Mouse (Mus musculus) neural tube, embryonic 14.5 days (tissue): Measurements from ENCODE around the gene Gm20388. TPM values are rescaled to one million over a fixed set of nuclear protein-coding genes. Genes with fewer than 3 reads are reported as not detected.
"Not testable (repeated sequence)": the region's sequence is repeated elsewhere in the genome, so short reads cannot be mapped to it uniquely, and the experiment has no call there.

ENCODE experiments used
- ATAC-seq: fragments of 200-750 bp; cut with Nextera tagmentation; 2 replicates; pipeline ENCODE4 v1.8.0; 2017; ENCODE audit warnings: low read depth, mild to moderate bottlenecking, moderate TSS enrichment, moderate library complexity
- H3K27ac ChIP-seq: fragments of 300-500 bp; sonication (generic); 2 replicates; pipeline ENCODE4 v1.5.1; 2014; ENCODE audit warnings: low read depth, mild to moderate bottlenecking, control low read depth, low read length, moderate library complexity, mixed read lengths
- H3K27me3 ChIP-seq: fragments of 300-500 bp; sonication (generic); 2 replicates; pipeline ENCODE4 v1.6.1; 2014; ENCODE audit warnings: low read length; ENCODE audit not compliant: control insufficient read depth, insufficient read depth
- H3K36me3 ChIP-seq: fragments of 300-500 bp; sonication (generic); 2 replicates; pipeline ENCODE4 v1.6.1; 2014; ENCODE audit warnings: low read length, mixed read lengths; ENCODE audit not compliant: control insufficient read depth, insufficient read depth
- H3K4me1 ChIP-seq: fragments of 300-500 bp; sonication (generic); 2 replicates; pipeline ENCODE4 v1.6.1; 2014; ENCODE audit warnings: low read length; ENCODE audit not compliant: control insufficient read depth, insufficient read depth
- H3K4me2 ChIP-seq: fragments of 300-500 bp; sonication (generic); 2 replicates; pipeline ENCODE4 v1.6.1; 2014; ENCODE audit warnings: mild to moderate bottlenecking, low read depth, low read length, control low read depth
- H3K4me3 ChIP-seq: fragments of 300-500 bp; sonication (generic); 2 replicates; pipeline ENCODE4 v1.5.1; 2014; ENCODE audit warnings: low read depth, low read length, control low read depth, mixed read lengths
- H3K9ac ChIP-seq: fragments of 300-500 bp; sonication (generic); replicated peaks from 2 replicates; pipeline ENCODE4 v1.6.1; 2014; ENCODE audit warnings: low read depth, mild to moderate bottlenecking, control low read depth, low read length, mixed read lengths
- H3K9me3 ChIP-seq: fragments of 300-500 bp; sonication (generic); 2 replicates; pipeline ENCODE4 v1.6.1; 2016; ENCODE audit warnings: low read length; ENCODE audit not compliant: control insufficient read depth
- WGBS: fragments of 180-500 bp; shearing (Covaris S2); extraction: QIAGEN DNeasy Blood & Tissue Kit; methylation state at CpG from one replicate; pipeline ENCODE4 v1.1.7; 2014; 5-methylcytosine and 5-hydroxymethylcytosine counted together
- polyA plus RNA-seq: library from polyadenylated mRNA; unstranded; fragments of >200 nt; fragmentation: Nextera tagmentation; extraction: Ambion mirVana; gene quantifications from 2 replicates; pipeline ENCODE4 v1.2.1, GENCODE M21; 2014

Gene Gm20388
- polyA plus RNA-seq, 1 experiment from 2014 or later, result 10.3 TPM

- no peaks in the 10 kb centered on the region for H3K27me3 ChIP-seq
- under 1% methylated on average over 82 of the region's 94 CpGs for WGBS
- ATAC-seq, result peak; percentile 83
- peaks cover 14% of the 10 kb centered on the region for H3K36me3 ChIP-seq
- H3K4me3 ChIP-seq, result peak within 1 kb of the TSS; percentile 84
- peak within 1 kb of the TSS; percentile 88 for H3K9ac ChIP-seq
- no peaks in the 10 kb centered on the region for H3K9me3 ChIP-seq
- H3K27ac ChIP-seq, result peak within 1 kb of the TSS; percentile 85
- peak within 1 kb of the TSS; percentile 91 for H3K4me2 ChIP-seq
- peaks cover 20% of the 10 kb centered on the region for H3K4me1 ChIP-seq
Observed at GRCm38 (mm10) chr8:121590203-121591177, 1679.8 kb downstream of the Gm20388 start, which contains the start of gene Map1lc3b. Gene Map1lc3b, plus strand, starts transcription at chr8:121590361.

- Histone ChIP-seq H3K9me3 (no peaks in the 10 kb centered on the region), H3K27ac (peak overlapping the region; percentile 16; the same call in 1 of the 2 replicates), H3K4me3 (peak overlapping the region; percentile 84), H3K36me3 (peaks cover 20% of the 10 kb centered on the region), H3K9ac (peak overlapping the region; percentile 88), H3K27me3 (no peaks in the 10 kb centered on the region), H3K4me2 (peak overlapping the region; percentile 91), H3K4me1 (peaks cover 20% of the 10 kb centered on the region)
- WGBS, result 15% methylated on average over 20 of the region's 20 CpGs
- 0 out of 2 replicates have a peak, but pooled peaks have one; percentile 14 for ATAC-seq
Observed at GRCm38 (mm10) chr8:121591178-121592066, 1680.8 kb downstream of the Gm20388 start.

GRCm38 (mm10) chr8:121593293-121593692, 1682.7 kb downstream of the Gm20388 start:
- H3K4me1 ChIP-seq, result peaks cover 20% of the 10 kb centered on the region
- H3K4me3 ChIP-seq, result no peak overlapping the region
- H3K36me3 ChIP-seq, result peaks cover 28% of the 10 kb centered on the region
- WGBS, result 91% methylated on average over 5 of the region's 5 CpGs
- H3K4me2 ChIP-seq, result no peak overlapping the region
- no peaks in the 10 kb centered on the region for H3K27me3 ChIP-seq
- no peaks in the 10 kb centered on the region for H3K9me3 ChIP-seq
- H3K9ac ChIP-seq, result no peak overlapping the region
- H3K27ac ChIP-seq, result no peak overlapping the region
- no peak for ATAC-seq

GRCm38 (mm10) chr8:121593983-121594382, 1683.3 kb downstream of the Gm20388 start:
- Histone ChIP-seq H3K27ac (no peak overlapping the region), H3K27me3 (no peaks in the 10 kb centered on the region)

GRCm38 (mm10) chr8:121597492-121597891, 1686.9 kb downstream of the Gm20388 start:
- not testable (repeated sequence) for H3K27me3 ChIP-seq, ATAC-seq, H3K4me3 ChIP-seq, H3K27ac ChIP-seq, H3K9me3 ChIP-seq, H3K4me1 ChIP-seq, H3K4me2 ChIP-seq, H3K9ac ChIP-seq
- peaks cover 62% of the 10 kb centered on the region for H3K36me3 ChIP-seq
- WGBS, result 68% methylated on average over 2 of the region's 2 CpGs

More at GRCm38 (mm10) chr8:121593983-121594382, 1683.3 kb downstream of the Gm20388 start:
- ATAC-seq, result no peak
- WGBS, result 91% methylated on average over 9 of the region's 9 CpGs
- peaks cover 20% of the 10 kb centered on the region for H3K4me1 ChIP-seq
- no peak overlapping the region for H3K4me3 ChIP-seq
- H3K4me2 ChIP-seq, result no peak overlapping the region
- H3K9me3 ChIP-seq, result no peaks in the 10 kb centered on the region
- H3K9ac ChIP-seq, result no peak overlapping the region
- peaks cover 30% of the 10 kb centered on the region for H3K36me3 ChIP-seq

- no peak overlapping the region for H3K27ac ChIP-seq
- no peak overlapping the region for H3K4me2 ChIP-seq
- no peak overlapping the region for H3K4me3 ChIP-seq
- H3K27me3 ChIP-seq, result no peaks in the 10 kb centered on the region
- ATAC-seq, result no peak
- peaks cover 68% of the 10 kb centered on the region for H3K36me3 ChIP-seq
- H3K9ac ChIP-seq, result no peak overlapping the region
- WGBS, result 95% methylated on average over 7 of the region's 7 CpGs
- no peaks in the 10 kb centered on the region for H3K4me1 ChIP-seq
- no peaks in the 10 kb centered on the region for H3K9me3 ChIP-seq
Observed at GRCm38 (mm10) chr8:121598190-121598589, 1687.5 kb downstream of the Gm20388 start.

GRCm38 (mm10) chr8:121598892-121599291, 1688.3 kb downstream of the Gm20388 start:
- Histone ChIP-seq H3K4me3 (no peak overlapping the region), H3K9ac (no peak overlapping the region), H3K36me3 (peaks cover 67% of the 10 kb centered on the region), H3K4me1 (no peaks in the 10 kb centered on the region), H3K4me2 (no peak overlapping the region), H3K27ac (no peak overlapping the region), H3K9me3 (no peaks in the 10 kb centered on the region), H3K27me3 (no peaks in the 10 kb centered on the region)
- WGBS, result 33% methylated on average over 7 of the region's 7 CpGs
- ATAC-seq, result peak; percentile 68; the same call in 1 of the 2 replicates

GRCm38 (mm10) chr8:121599842-121600241, 1689.2 kb downstream of the Gm20388 start:
- Histone ChIP-seq H3K9me3 (no peaks in the 10 kb centered on the region), H3K4me2 (no peak overlapping the region), H3K9ac (no peak overlapping the region), H3K27me3 (no peaks in the 10 kb centered on the region), H3K36me3 (peaks cover 68% of the 10 kb centered on the region), H3K27ac (no peak overlapping the region), H3K4me1 (no peaks in the 10 kb centered on the region), H3K4me3 (no peak overlapping the region)
- no peak for ATAC-seq
- WGBS, result 89% methylated on average over 14 of the region's 14 CpGs
